Mouse (Mus musculus) thymus, adult 2 months (tissue): ENCODE data around the gene Lmx1a.

Experiments used
- CTCF ChIP-seq: fragments of 200-500 bp; IDR thresholded peaks from 2 replicates; pipeline ENCODE4 v1.5.1; 2012; ENCODE audit warnings: mild to moderate bottlenecking, control low read depth, low read length, moderate library complexity, borderline replicate concordance; ENCODE audit not compliant: control insufficient read depth, poor library complexity, insufficient read depth; ENCODE audit errors: extremely low read depth
- POLR2A ChIP-seq: fragments of 200-500 bp; IDR thresholded peaks from 2 replicates; pipeline ENCODE4 v1.6.1; 2012; ENCODE audit warnings: mild to moderate bottlenecking, low read length, control low read depth, moderate library complexity; ENCODE audit not compliant: control insufficient read depth, poor library complexity, insufficient read depth; ENCODE audit errors: extremely low read depth

- TF ChIP-seq CTCF: no peak
- TF ChIP-seq POLR2A: no peak
Measured at GRCm38 (mm10) chr1:167817028-167817427, 128.0 kb downstream of the Lmx1a start.
